Mouse (Mus musculus) midbrain, embryonic 10.5 days (tissue): Measurements from ENCODE around the gene Ppp1r13b. TPM values are rescaled to one million over a fixed set of nuclear protein-coding genes. Genes with fewer than 3 reads are reported as not detected.

Experiments used
- DNase-seq: peaks from one replicate; pipeline ENCODE4 v3.0.0-alpha.2; 2017; ENCODE audit warnings: low spot score
- H3K27ac ChIP-seq: fragments of 300-500 bp; sonication (generic); replicated peaks from 2 replicates; pipeline ENCODE4 v1.5.1; 2016; ENCODE audit warnings: mild to moderate bottlenecking
- H3K27me3 ChIP-seq: fragments of 300-500 bp; sonication (generic); 2 replicates; pipeline ENCODE4 v1.6.1; 2016; ENCODE audit warnings: low read depth, mild to moderate bottlenecking; ENCODE audit not compliant: poor library complexity, severe bottlenecking
- H3K36me3 ChIP-seq: fragments of 300-500 bp; sonication (generic); 2 replicates; pipeline ENCODE4 v1.6.1; 2016; ENCODE audit warnings: mild to moderate bottlenecking, moderate library complexity
- H3K4me1 ChIP-seq: fragments of 300-500 bp; sonication (generic); 2 replicates; pipeline ENCODE4 v1.6.1; 2016
- H3K4me3 ChIP-seq: fragments of 300-500 bp; sonication (generic); 2 replicates; pipeline ENCODE4 v1.5.1; 2016; ENCODE audit warnings: mild to moderate bottlenecking, moderate library complexity
- H3K9me3 ChIP-seq: fragments of 300-500 bp; sonication (generic); replicated peaks from 2 replicates; pipeline ENCODE4 v1.6.1; 2016; ENCODE audit warnings: mild to moderate bottlenecking
- WGBS: fragments of 180-500 bp; shearing (Covaris S2); methylation state at CpG from one replicate; pipeline ENCODE4 v1.1.7; 2016; 5-methylcytosine and 5-hydroxymethylcytosine counted together
- polyA plus RNA-seq: library from polyadenylated mRNA; unstranded; fragments of >200 nt; fragmentation: Nextera tagmentation; extraction: Ambion mirVana; gene quantifications from 2 replicates; pipeline ENCODE4 v1.2.1, GENCODE M21; 2016

Ppp1r13b gene
- polyA plus RNA-seq, 1 experiment from 2014 or later = 3.5 TPM

DNA sequence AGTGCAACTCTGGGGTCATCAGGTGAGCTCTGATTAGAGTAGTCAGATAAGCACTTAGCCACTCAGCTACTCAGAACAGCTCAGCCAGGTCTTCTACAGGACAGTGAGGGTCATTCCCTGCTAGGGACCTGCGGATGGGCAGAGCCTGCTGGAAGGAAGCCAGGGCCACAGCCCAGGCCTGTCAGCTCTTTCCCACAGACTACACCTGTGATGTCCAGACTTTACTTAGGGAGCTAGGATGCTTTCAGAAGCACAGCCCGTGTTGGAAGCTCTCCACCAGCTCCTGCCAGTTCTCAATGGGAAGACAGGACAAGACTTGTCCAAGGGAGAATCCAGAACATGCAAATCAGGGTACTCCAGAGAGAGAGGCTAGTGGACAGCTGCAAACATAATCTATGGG is 26.1 kb upstream of the Ppp1r13b start:
- 83% methylated on average over 2 of the region's 2 CpGs for WGBS
- H3K27me3 ChIP-seq = no peaks in the 10 kb centered on the region
- H3K36me3 ChIP-seq = no peaks in the 10 kb centered on the region
- H3K9me3 ChIP-seq = no peaks in the 10 kb centered on the region
- DNase-seq = no peak
- no peak overlapping the region for H3K27ac ChIP-seq
- H3K4me3 ChIP-seq = no peak overlapping the region
- H3K4me1 ChIP-seq = peaks cover 35% of the 10 kb centered on the region

DNA sequence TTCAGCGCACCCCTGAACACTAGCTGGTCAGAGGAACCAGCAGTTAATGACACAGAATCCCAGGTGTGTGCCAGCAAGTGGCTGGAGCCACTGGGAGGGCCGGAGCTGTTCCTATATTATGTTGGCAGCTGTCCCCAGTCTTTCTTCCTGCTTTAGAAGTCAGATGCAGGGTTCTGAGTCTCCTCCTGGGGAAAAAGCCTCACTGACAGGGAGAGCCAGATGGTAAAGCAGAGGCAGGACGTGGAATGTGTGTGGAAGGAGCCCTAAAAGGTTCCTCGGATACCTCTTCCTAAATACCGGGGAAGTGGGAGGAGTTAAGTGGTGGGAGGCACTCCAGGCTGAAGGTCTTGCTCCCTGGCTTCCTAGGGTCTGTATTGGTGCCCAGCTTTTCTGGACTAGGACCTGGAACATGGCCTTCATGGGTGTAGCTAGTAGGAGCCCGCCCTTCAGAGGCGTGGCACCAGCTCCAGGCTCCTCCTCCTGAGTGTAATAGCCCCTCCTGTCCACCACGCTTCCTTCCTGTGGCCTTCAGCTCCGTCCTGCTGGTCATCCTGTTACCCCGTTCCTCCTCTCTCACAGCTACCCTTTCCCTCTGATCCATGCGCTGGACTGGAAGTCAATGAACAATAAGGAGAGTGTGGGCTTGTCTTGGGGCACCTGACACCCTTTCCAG is 25.3 kb upstream of the Ppp1r13b start:
- Histone ChIP-seq H3K27me3 (no peaks in the 10 kb centered on the region), H3K9me3 (no peaks in the 10 kb centered on the region), H3K4me1 (peaks cover 35% of the 10 kb centered on the region), H3K27ac (no peak overlapping the region), H3K36me3 (no peaks in the 10 kb centered on the region), H3K4me3 (no peak overlapping the region)
- WGBS = 71% methylated on average over 11 of the region's 11 CpGs
- DNase-seq = no peak

DNA sequence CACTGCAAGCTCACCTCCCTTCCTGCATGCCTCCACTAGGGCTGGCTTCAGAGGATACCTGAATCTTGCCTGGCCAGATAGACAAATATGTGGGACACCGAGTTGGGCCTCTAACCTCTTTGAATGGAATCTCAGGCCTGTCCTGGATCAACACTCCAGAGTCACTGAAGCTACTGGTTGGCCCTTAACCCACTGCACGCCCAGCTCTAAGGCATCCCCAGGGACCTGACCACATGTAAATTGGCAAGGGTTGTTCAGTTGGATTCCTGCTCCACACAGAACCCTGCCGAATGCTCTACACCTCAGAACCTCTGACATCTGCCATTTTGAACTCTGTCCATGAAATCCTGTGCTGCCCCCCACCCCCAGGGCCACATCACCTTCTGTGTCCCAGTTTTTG is 24.6 kb upstream of the Ppp1r13b start:
- Histone ChIP-seq H3K4me1 (peaks cover 30% of the 10 kb centered on the region), H3K27ac (no peak overlapping the region; the same call in 1 of the 2 replicates), H3K27me3 (no peaks in the 10 kb centered on the region), H3K9me3 (no peaks in the 10 kb centered on the region), H3K4me3 (no peak overlapping the region), H3K36me3 (no peaks in the 10 kb centered on the region)
- no peak for DNase-seq
- WGBS = 74% methylated on average over 3 of the region's 3 CpGs

DNA sequence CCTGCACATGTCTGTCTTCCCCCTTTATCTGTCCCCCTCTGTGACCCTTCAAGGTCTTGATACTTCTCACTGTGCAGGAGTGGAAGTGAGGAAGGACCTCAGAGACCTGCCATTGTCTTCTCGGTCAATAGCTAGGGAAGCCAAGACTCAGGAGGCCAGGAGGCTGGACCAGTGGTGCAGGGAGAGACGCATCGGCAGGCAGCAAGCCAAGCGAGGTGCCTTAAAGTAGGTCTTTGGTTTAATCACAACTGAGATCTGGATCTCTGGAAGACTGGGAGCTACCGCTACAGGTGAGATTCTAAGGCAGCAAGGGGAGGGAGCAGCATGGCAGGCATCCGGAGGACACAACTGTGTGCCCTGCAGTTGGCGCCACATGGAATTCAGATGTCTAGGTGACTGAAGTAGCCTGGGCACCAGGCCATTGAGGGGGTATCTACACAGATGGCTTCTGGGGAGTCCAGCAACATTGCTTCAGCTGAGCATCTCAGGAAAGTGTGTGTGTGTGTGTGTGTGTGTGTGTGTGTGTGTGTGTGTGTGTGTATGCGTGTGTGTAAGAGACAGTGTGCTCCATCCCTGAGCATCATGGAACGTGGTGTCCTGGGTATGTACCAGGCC is 23.6 kb upstream of the Ppp1r13b start:
- H3K36me3 ChIP-seq = no peaks in the 10 kb centered on the region
- no peak overlapping the region for H3K4me3 ChIP-seq
- no peaks in the 10 kb centered on the region for H3K27me3 ChIP-seq
- no peak overlapping the region for H3K27ac ChIP-seq
- H3K4me1 ChIP-seq = peaks cover 20% of the 10 kb centered on the region
- no peaks in the 10 kb centered on the region for H3K9me3 ChIP-seq
- WGBS = 84% methylated on average over 9 of the region's 9 CpGs
- DNase-seq = no peak

DNA sequence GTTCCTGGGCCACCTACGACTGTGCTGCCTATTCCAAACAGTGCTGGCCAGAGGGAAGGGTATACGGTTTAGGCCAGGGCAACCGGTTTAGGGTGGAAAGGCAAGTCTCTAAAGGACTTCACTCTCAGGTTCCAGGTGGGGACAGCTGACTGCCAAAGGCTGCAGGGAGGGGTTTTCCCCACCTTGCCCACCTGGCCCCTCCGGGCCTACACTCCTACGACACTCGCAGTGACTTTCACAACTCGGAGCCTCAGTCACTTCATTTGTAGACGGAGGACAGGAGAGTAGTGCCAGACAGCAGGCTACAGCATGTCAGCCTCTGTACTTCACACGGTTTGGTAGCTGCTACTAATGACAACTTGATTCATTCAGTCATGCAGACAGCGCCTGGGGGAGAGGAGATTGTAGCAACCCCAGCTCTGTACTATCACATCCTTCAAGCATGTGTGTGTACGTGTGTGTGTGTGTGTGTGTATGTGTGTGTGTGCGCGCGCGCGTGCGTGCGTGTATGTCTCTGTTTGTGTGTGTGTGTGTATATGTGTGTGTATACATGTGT is 20.6 kb upstream of the Ppp1r13b start:
- Histone ChIP-seq H3K9me3 (no peaks in the 10 kb centered on the region), H3K4me3 (no peak overlapping the region), H3K27me3 (no peaks in the 10 kb centered on the region), H3K27ac (no peak overlapping the region), H3K36me3 (no peaks in the 10 kb centered on the region), H3K4me1 (peaks cover 17% of the 10 kb centered on the region)
- 90% methylated on average over 18 of the region's 18 CpGs for WGBS
- no peak for DNase-seq

DNA sequence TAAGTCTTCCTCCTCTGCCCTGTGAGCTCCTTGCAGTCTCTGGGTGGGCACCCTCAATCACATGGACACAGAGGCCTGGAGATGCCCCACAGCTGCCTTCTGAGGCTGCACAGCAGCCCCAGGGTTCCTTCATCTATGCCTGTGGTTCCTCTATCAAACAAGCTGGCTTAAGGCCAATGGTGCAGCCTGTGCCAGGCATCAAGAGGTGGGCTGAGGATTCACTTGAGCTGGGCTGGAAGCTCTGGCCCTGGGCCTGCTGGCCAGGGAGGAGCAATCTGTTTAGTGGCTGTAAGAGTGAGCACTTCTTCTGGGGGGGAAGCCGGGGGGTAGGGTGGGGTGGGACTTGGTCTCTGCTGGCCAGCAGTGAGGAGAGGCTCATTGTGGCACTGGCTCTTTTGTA is 19.4 kb upstream of the Ppp1r13b start:
- DNase-seq = no peak
- WGBS = 79% methylated on average over 1 of the region's 1 CpGs
- Histone ChIP-seq H3K9me3 (no peaks in the 10 kb centered on the region), H3K4me1 (peaks cover 12% of the 10 kb centered on the region), H3K36me3 (no peaks in the 10 kb centered on the region), H3K27me3 (no peaks in the 10 kb centered on the region), H3K27ac (no peak overlapping the region), H3K4me3 (no peak overlapping the region)

DNA sequence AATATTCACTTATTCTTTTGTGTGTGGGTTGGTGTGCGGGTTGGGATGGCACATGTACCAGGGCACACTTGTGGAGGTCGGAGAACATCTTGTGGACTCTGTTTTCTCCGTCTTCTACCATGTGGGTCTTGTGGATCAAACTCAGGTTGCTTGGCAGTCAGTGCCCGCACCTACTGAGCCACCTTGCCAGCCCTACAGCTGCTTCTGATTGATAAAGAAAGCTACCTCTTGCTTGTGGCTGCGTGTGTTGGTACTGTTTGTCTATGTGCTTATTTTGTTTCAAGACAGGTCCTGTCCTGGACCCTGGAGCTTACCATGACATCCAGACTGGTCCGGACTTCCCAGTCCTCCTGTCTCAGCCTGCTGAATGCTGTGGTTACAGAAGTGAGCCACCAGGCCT is 15.2 kb upstream of the Ppp1r13b start:
- H3K4me3 ChIP-seq = no peak overlapping the region
- no peaks in the 10 kb centered on the region for H3K36me3 ChIP-seq
- 0 out of 2 replicates have a peak, but pooled peaks cover 4% of the 10 kb centered on the region for H3K4me1 ChIP-seq
- no peak for DNase-seq
- H3K9me3 ChIP-seq = no peaks in the 10 kb centered on the region
- no peak overlapping the region for H3K27ac ChIP-seq
- no peaks in the 10 kb centered on the region for H3K27me3 ChIP-seq
- 95% methylated on average over 6 of the region's 6 CpGs for WGBS

DNA sequence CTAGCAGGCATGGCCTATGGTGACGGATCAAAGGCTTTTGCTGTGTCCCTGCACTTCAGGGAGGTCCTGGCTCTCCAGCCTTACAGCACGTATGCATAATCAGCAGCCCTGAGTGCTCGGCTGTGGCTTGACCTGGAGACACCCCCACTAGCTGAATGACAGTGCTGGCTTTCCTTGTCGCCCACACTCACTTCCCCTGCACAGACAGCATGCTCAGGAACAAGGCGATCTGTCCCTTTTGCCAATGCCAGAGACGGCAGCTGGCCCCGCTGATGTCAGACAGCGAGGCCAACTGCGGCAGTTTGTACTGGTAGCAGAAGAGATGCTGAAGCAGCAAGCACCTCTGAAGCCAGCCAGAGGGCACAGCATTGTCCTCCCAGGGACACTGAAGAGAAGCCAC is 12.1 kb upstream of the Ppp1r13b start:
- no peak for DNase-seq
- Histone ChIP-seq H3K4me3 (no peak overlapping the region), H3K4me1 (peaks cover 8% of the 10 kb centered on the region; the same call in 1 of the 2 replicates), H3K36me3 (no peaks in the 10 kb centered on the region), H3K27ac (no peak overlapping the region), H3K9me3 (no peaks in the 10 kb centered on the region), H3K27me3 (no peaks in the 10 kb centered on the region)
- 71% methylated on average over 9 of the region's 9 CpGs for WGBS

DNA sequence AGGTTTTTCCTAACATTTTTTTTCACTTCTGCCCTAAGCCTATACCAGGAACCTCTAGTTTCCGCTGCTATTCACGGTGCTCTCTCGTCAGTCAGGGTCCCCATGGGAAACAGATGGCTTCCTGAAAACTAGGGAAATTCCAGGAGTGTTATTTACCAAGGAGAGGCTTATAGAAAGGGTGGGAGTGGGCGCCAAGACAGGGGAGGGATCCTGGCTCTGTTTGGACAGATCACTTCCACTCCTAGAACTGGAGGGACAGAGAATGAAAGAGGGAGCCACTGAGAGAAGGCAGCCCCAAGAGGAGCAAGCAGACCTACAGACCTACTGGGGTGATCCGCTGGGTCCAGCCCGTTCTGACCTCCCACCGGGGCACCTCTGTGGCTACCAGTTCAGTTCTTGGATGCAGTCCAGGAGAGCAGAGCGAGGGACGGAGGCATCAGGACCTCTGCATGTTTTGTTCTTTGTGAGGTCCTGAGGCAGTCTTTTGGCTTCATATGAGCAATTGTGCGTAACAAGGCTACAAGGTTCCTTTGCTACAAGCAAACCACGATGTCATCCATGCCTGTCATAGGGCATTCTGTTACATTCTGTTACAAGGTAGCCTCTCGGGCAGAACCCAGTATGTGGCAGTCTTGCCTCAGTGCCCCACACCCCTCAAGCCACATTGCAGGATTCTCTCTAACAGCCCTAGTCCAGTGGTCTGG is 8.8 kb upstream of the Ppp1r13b start:
- no peak for DNase-seq
- Histone ChIP-seq H3K4me1 (peaks cover 8% of the 10 kb centered on the region; the same call in 1 of the 2 replicates), H3K36me3 (no peaks in the 10 kb centered on the region), H3K27ac (no peak overlapping the region), H3K27me3 (no peaks in the 10 kb centered on the region; the same call in 1 of the 2 replicates), H3K4me3 (no peak overlapping the region), H3K9me3 (no peaks in the 10 kb centered on the region)
- 66% methylated on average over 12 of the region's 12 CpGs for WGBS

DNA sequence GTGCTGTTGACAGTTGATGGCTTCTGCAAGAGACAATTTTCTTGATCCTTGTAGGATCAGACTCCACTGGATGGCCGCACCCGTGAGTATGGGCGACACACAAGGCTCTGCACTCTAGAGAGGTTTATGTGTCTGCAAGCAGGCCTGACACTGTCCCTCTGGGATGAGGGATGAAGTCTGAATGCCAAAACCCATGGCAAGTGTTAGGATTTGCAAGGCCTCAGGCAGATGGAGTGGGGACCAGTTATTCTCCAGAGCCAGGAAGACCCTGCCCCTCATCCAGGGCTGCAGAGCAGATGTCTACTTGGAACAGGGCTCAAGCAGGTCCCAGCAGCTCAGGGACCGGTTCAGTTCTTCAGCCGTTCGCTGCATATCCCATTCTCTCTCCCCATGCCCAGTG is 7.9 kb upstream of the Ppp1r13b start:
- peaks cover 8% of the 10 kb centered on the region; the same call in 1 of the 2 replicates for H3K4me1 ChIP-seq
- whole genome bisulfite sequencing = 94% methylated on average over 6 of the region's 6 CpGs
- no peak overlapping the region for H3K4me3 ChIP-seq
- no peak for DNase-seq
- no peaks in the 10 kb centered on the region for H3K9me3 ChIP-seq
- no peak overlapping the region for H3K27ac ChIP-seq
- no peaks in the 10 kb centered on the region for H3K36me3 ChIP-seq
- peaks cover 3% of the 10 kb centered on the region for H3K27me3 ChIP-seq

DNA sequence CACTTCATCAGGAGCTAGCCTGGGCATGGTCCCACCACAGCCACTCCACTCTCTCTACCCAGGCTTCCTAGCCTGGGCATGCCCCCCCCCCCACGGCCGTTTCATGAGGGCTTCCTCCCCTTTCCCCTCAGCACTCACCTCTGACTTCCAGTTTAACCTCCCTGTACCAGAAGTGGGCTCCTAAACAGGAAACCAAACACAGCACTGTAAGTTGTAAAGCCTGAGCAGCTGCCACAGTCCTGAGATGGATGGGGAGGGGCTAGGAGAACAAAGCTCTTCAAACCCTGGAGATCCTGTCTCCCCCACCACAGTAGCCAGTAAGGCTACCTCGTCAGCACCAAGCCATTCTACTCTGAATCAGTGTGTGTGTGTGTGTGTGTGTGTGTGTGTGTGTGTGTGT is 6.1 kb upstream of the Ppp1r13b start:
- peaks cover 4% of the 10 kb centered on the region; the same call in 1 of the 2 replicates for H3K4me1 ChIP-seq

DNA sequence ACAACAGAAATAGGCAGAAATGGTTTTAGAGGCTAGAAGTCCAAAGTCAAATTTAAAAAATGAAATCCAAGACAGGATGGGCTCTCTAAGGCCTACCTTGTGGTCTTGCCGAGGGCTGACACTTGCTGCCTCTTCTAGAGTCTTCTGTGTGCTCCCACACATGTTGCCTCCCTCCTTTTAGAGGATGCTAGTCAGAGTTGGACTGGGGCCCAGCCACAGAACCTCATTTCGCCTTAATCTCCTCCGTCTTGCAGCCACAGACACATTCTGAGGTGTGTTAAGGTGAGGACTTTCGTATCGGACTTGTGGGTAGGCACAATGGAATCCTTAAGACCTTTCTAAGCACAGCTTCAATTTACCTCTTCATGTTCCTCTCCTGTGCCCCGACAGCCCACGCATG is 4.9 kb upstream of the Ppp1r13b start:
- WGBS = 89% methylated on average over 7 of the region's 7 CpGs
- no peak overlapping the region for H3K4me3 ChIP-seq

More for the DNA sequence above, 6.1 kb upstream of the Ppp1r13b start:
- no peak for DNase-seq
- WGBS = 56% methylated on average over 3 of the region's 3 CpGs
- peaks cover 21% of the 10 kb centered on the region for H3K27me3 ChIP-seq
- H3K4me3 ChIP-seq = no peak overlapping the region
- H3K27ac ChIP-seq = no peak overlapping the region
- H3K9me3 ChIP-seq = no peaks in the 10 kb centered on the region
- no peaks in the 10 kb centered on the region for H3K36me3 ChIP-seq

DNA sequence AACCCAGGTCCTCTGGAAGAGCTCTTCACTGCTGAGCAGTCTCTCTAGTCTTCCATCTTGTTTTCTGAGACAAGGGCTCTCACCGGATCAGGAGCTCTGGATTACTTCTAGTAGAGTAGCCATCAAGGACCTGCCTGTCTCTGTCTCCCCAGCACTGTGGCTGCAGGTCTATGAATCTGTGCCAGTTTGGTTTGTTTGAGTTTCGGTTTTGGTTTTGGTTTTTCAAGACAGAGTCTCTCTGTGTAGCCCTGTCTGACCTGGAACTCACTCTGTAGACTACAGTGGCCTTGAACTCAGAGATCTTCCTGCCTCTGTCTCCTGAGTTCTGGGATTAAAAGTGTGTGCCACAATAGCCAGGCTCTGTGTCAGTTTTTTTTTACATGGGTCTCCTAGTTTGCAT is 3.9 kb upstream of the Ppp1r13b start:
- Histone ChIP-seq H3K4me1 (peaks cover 20% of the 10 kb centered on the region), H3K36me3 (no peaks in the 10 kb centered on the region), H3K27ac (no peak overlapping the region), H3K9me3 (no peaks in the 10 kb centered on the region), H3K27me3 (peaks cover 40% of the 10 kb centered on the region), H3K4me3 (no peak overlapping the region)
- DNase-seq = no peak
- WGBS = 92% methylated on average over 2 of the region's 2 CpGs

More for the DNA sequence above, 4.9 kb upstream of the Ppp1r13b start:
- no peak overlapping the region for H3K27ac ChIP-seq
- DNase-seq = no peak
- no peaks in the 10 kb centered on the region for H3K9me3 ChIP-seq
- no peaks in the 10 kb centered on the region for H3K36me3 ChIP-seq
- peaks cover 12% of the 10 kb centered on the region for H3K4me1 ChIP-seq
- peaks cover 32% of the 10 kb centered on the region for H3K27me3 ChIP-seq
